Mouse (Mus musculus) adrenal gland (tissue): Measurements from ENCODE around the gene Grcc10.

ENCODE experiments used
- intact Hi-C: fragments of 180-260 bp; cut with DNase I; formaldehyde crosslinking; loops from one replicate; pipeline ENCODE4 v1.15.1; 2025

The Grcc10 gene

GRCm38 (mm10) chr6:124737040-124737439 is 4.1 kb downstream of the Grcc10 start:
- intact Hi-C loops, result no loop called here

- intact Hi-C loops, result no loop called here
Measured at GRCm38 (mm10) chr6:124734417-124734816, 6.8 kb downstream of the Grcc10 start.

- intact Hi-C loops, result no loop called here
Measured at GRCm38 (mm10) chr6:124732476-124733370, 8.5 kb downstream of the Grcc10 start.

GRCm38 (mm10) chr6:124731038-124731437 is 10.1 kb downstream of the Grcc10 start:
- intact Hi-C loops, result no loop called here

GRCm38 (mm10) chr6:124729850-124730705 is 11.1 kb downstream of the Grcc10 start:
- intact Hi-C loops, result no loop called here

- intact Hi-C loops, result no loop called here
Measured at GRCm38 (mm10) chr6:124728621-124729020, 12.6 kb downstream of the Grcc10 start.

GRCm38 (mm10) chr6:124724472-124724871 is 16.7 kb downstream of the Grcc10 start:
- intact Hi-C loops, result no loop called here

GRCm38 (mm10) chr6:124723541-124723940 is 17.6 kb downstream of the Grcc10 start:
- intact Hi-C loops, result no loop called here

- intact Hi-C loops, result no loop called here
Measured at GRCm38 (mm10) chr6:124722876-124723473, 18.2 kb downstream of the Grcc10 start.

- intact Hi-C loops, result no loop called here
Measured at GRCm38 (mm10) chr6:124720904-124721303, 20.3 kb downstream of the Grcc10 start.

GRCm38 (mm10) chr6:124719354-124719978 is 21.7 kb downstream of the Grcc10 start:
- intact Hi-C loops, result no loop called here

- intact Hi-C loops, result no loop called here
Measured at GRCm38 (mm10) chr6:124718703-124719102, 22.5 kb downstream of the Grcc10 start.

GRCm38 (mm10) chr6:124717968-124718367 is 23.2 kb downstream of the Grcc10 start:
- intact Hi-C loops, result no loop called here

GRCm38 (mm10) chr6:124716864-124717490 is 24.2 kb downstream of the Grcc10 start:
- intact Hi-C loops, result no loop called here

GRCm38 (mm10) chr6:124712918-124713317 is 28.3 kb downstream of the Grcc10 start:
- intact Hi-C loops, result loop anchor here (5.0 kb wide), 1 partner anchor 44 kb away; the partner anchor contains the start of genes Atn1 and Gm45234

- intact Hi-C loops, result loop anchor here (5.0 kb wide), 1 partner anchor 45 kb away; the partner anchor contains the start of genes Atn1 and Gm45234
Measured at GRCm38 (mm10) chr6:124711824-124712782, 29.1 kb downstream of the Grcc10 start, which contains the start of the genes Emg1 and Phb2. Gene Emg1, minus strand, starts transcription at chr6:124712178. Gene Phb2, plus strand, starts transcription at chr6:124712336.

- intact Hi-C loops, result no loop called here
Measured at GRCm38 (mm10) chr6:124708289-124708889, 32.8 kb downstream of the Grcc10 start.

- intact Hi-C loops, result no loop called here
Measured at GRCm38 (mm10) chr6:124706061-124706627, 35.0 kb downstream of the Grcc10 start.
